Mouse (Mus musculus): ENCODE data around the gene T.

- TF ChIP-seq CTCF (IDR thresholded peaks at IDR 0.05; ENCODE audit: insufficient read depth, low read depth, low read length) (no peak), POLR2A (IDR thresholded peaks at IDR 0.05; ENCODE audit: insufficient read depth, low read depth, low read length) (no peak)
Observed at GRCm38 (mm10) chr17:8484246-8484645, 50.0 kb downstream of the T start.
